Mouse (Mus musculus): ENCODE data around the gene Rbm26. TPM values are rescaled to one million over a fixed set of nuclear protein-coding genes. Genes with fewer than 3 reads are reported as not detected.

Gene Rbm26
- polyA plus RNA-seq (2015; fragmentation: Nextera tagmentation; extraction: Ambion mirVana), result 26.2 and 28.6 TPM in 2 replicates

DNA sequence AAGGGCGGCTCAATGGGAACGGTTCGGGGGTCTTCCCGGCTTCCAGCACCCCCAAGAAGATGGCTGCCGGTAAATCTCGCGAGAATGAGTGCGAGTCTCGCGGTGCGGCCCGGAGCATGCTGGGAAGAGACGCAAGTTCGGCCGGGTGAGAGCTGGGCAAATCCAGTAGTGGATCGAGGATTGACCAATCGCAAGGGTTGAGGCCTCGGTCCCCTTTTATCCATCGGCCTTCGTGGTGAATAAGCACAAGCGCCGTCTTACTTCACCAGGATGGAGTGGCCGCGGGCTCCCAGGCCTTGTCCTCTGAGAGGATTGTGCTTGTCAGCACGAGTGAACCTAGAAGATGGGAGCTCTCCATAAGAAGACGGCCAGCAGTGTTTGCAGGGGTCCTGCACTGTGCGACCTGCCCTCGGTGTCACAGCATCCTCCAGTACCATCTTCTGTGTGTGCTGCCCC lies at the start of gene Rbm26:
Rbm26 (minus strand) TSS at position 90 of the 456 bp plus-strand sequence.
- no peaks in the 10 kb centered on the region for H3K36me3 ChIP-seq
- WGBS, result under 1% methylated on average over 28 of the region's 28 CpGs
- peak within 1 kb of the TSS; percentile 96 for H3K9ac ChIP-seq
- peak; percentile 96 for ATAC-seq (ENCODE audit: low FRiP score, low read depth)
- H3K27ac ChIP-seq (replicated peaks), result peak within 1 kb of the TSS; percentile 98
- no peaks in the 10 kb centered on the region for H3K9me3 ChIP-seq
- peaks cover 32% of the 10 kb centered on the region for H3K4me1 ChIP-seq (replicated peaks)
- peak within 1 kb of the TSS; percentile 95 for H3K4me2 ChIP-seq
- peak within 1 kb of the TSS; percentile 77 for H3K4me3 ChIP-seq
- H3K27me3 ChIP-seq, result no peaks in the 10 kb centered on the region

DNA sequence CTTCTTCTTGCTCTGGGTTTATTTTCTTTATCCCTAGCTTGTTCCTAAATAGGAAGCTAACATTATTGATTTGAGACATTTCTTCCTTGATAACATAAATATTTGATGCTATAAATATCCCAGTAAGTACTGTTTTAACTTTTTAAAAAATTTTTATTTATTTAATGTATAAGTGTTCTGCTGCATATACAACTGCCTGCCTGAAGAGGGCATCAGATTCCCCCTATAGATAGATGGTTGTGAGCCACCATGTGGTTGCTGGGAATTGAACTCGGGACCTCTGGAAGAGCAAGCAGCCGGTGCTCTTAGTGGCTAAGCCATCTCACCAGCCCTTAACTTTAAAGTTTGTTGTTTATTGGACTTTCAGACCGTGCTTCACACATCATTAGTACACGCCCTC lies 48.7 kb upstream of the Rbm26 start:
- H3K9me3 ChIP-seq, result no peaks in the 10 kb centered on the region
- H3K9ac ChIP-seq, result no peak overlapping the region
- H3K4me2 ChIP-seq, result no peak overlapping the region
- no peak overlapping the region for H3K27ac ChIP-seq (replicated peaks)
- 94% methylated on average over 4 of the region's 4 CpGs for WGBS
- no peak for ATAC-seq (ENCODE audit: low FRiP score, low read depth)
- H3K36me3 ChIP-seq, result no peaks in the 10 kb centered on the region
- no peaks in the 10 kb centered on the region for H3K4me1 ChIP-seq (replicated peaks)
- no peak overlapping the region for H3K4me3 ChIP-seq
- no peaks in the 10 kb centered on the region for H3K27me3 ChIP-seq

DNA sequence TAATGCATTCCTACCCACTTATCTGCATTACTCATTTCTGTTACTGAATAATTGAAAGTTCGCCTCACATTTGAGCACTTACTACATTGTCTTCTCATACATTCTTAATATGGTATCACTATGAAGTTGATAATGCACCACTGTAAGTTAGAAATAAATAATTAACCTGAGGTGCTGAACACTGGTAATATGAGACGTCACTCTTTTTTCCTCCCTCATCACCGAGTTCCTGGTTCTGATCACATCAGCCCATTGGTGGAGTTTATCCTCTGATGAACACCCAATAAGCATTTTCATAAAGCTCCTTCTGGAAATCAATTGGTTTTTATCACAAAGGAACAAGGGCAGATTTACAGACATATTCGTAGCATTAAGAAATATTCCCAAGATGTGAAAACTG lies 45.1 kb upstream of the Rbm26 start:
- ATAC-seq (ENCODE audit: low FRiP score, low read depth), result no peak
- H3K4me2 ChIP-seq, result no peak overlapping the region
- no peak overlapping the region for H3K27ac ChIP-seq (replicated peaks)
- no peaks in the 10 kb centered on the region for H3K27me3 ChIP-seq
- no peak overlapping the region for H3K4me3 ChIP-seq
- H3K9me3 ChIP-seq, result no peaks in the 10 kb centered on the region
- H3K36me3 ChIP-seq, result no peaks in the 10 kb centered on the region
- no peak overlapping the region for H3K9ac ChIP-seq
- no peaks in the 10 kb centered on the region for H3K4me1 ChIP-seq (replicated peaks)
- 86% methylated on average over 4 of the region's 4 CpGs for WGBS

DNA sequence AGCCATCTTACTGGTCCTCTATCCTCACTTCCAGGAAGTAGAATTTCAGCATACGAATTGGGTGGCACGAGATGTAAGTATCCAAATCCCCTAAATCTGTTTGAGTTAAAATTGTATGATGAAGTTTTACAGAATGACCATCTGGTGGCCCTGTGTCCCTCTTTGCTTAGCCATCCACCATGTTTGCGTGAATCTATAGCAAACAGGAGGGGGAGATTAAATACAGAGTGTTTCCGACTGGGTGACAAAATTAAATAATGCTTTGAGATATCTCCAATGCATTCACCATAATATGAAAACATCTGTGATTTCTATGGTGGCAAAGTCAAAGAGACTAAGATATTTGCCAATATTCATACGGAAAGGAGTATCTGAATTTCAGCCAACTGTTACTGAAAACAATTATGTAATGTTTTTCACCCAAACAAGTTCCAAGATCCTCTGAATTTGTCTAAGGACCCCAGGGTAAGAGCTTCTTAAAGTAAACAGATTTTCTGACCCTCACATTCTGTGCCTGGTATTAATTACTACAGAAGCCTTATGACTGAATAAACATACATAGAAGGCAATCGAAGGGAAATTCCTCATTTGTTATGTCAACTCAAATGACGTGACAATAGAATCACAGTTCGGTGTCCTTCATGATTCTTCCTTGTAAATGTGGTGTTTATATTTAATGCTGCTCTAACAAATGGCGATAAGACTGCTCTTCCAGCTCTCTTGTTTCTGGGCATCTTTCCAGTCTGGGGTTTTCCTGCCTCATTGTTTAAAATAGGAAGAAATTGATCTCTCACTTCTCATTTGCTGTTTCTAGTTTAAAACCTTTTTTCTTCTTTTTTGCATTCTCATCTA lies 42.6 kb upstream of the Rbm26 start:
- Histone ChIP-seq H3K9me3 (no peaks in the 10 kb centered on the region), H3K27me3 (no peaks in the 10 kb centered on the region), H3K9ac (no peak overlapping the region), H3K4me2 (no peak overlapping the region), H3K4me1 (replicated peaks) (no peaks in the 10 kb centered on the region), H3K27ac (replicated peaks) (no peak overlapping the region), H3K36me3 (no peaks in the 10 kb centered on the region), H3K4me3 (no peak overlapping the region)
- ATAC-seq (ENCODE audit: low FRiP score, low read depth), result no peak
- 81% methylated on average over 9 of the region's 9 CpGs for WGBS

DNA sequence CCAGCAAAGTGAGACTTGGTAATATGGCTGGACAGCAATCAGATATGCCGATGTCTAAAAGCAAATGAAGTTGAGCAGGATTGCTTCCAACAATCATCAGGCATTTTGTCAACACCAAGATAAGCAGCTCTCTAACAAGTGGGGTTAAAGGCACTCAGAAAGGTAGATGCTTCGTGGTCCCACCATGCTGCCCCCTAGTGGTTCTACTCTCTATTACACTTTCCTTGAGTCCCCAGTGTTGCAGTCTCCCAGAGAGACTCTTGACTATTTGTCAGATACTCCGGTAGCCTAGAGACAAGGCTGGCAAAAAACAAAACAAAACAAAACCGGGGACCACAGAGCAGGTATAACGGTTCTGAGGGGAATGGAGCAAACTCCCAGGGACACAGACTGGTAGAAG lies 21.3 kb upstream of the Rbm26 start:
- H3K9me3 ChIP-seq, result no peaks in the 10 kb centered on the region
- H3K27me3 ChIP-seq, result no peaks in the 10 kb centered on the region
- WGBS, result 62% methylated on average over 5 of the region's 5 CpGs
- no peak overlapping the region for H3K4me2 ChIP-seq
- H3K4me1 ChIP-seq (replicated peaks), result no peaks in the 10 kb centered on the region
- H3K9ac ChIP-seq, result no peak overlapping the region
- no peak overlapping the region for H3K4me3 ChIP-seq
- no peak overlapping the region for H3K27ac ChIP-seq (replicated peaks)
- ATAC-seq (ENCODE audit: low FRiP score, low read depth), result no peak
- H3K36me3 ChIP-seq, result no peaks in the 10 kb centered on the region

DNA sequence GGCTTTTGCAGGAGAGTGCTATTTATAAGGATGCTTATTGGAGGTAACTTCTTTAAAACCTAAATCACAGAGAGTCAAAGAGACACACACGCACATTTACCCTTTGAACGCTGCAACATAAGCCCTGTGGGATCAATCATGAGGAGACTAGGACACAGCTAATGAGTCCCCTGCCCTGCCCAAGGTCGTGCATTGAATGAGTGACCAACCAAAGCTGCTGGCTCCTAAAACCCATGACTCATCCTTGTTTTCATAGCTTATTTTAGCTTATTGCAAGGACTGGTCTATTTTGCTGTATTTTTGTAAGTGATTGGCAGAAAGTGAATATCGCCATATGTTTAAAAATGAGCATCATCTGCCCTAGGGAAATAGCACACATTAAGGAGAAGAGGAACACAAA lies 17.6 kb upstream of the Rbm26 start:
- Histone ChIP-seq H3K4me3 (no peak overlapping the region), H3K27me3 (no peaks in the 10 kb centered on the region), H3K4me2 (no peak overlapping the region), H3K9me3 (no peaks in the 10 kb centered on the region), H3K36me3 (no peaks in the 10 kb centered on the region), H3K9ac (no peak overlapping the region), H3K4me1 (replicated peaks) (no peaks in the 10 kb centered on the region), H3K27ac (replicated peaks) (no peak overlapping the region)
- 68% methylated on average over 4 of the region's 4 CpGs for WGBS
- ATAC-seq (ENCODE audit: low FRiP score, low read depth), result no peak

DNA sequence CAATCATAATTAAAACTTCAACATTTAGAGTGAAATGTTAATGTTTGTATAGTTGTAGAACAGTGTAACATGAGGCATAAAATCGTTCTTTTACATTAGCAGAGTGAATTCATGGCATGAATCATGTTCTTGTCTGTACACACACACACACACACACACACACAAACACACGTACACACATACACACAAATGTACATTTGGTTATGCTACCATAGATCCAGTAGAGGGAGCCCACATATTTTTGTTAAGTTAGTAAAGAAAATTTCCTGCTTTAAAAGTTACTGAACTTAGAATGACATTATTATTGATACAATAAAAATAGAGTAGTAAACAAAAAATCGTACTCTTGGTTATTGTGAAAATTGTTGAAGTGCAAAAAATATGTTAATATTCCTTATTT lies 7.7 kb upstream of the Rbm26 start:
- Histone ChIP-seq H3K9me3 (no peaks in the 10 kb centered on the region), H3K4me1 (replicated peaks) (no peaks in the 10 kb centered on the region), H3K4me2 (no peak overlapping the region), H3K27ac (replicated peaks) (no peak overlapping the region), H3K27me3 (no peaks in the 10 kb centered on the region), H3K36me3 (no peaks in the 10 kb centered on the region), H3K4me3 (no peak overlapping the region), H3K9ac (no peak overlapping the region)
- WGBS, result 73% methylated on average over 3 of the region's 3 CpGs
- no peak for ATAC-seq (ENCODE audit: low FRiP score, low read depth)

DNA sequence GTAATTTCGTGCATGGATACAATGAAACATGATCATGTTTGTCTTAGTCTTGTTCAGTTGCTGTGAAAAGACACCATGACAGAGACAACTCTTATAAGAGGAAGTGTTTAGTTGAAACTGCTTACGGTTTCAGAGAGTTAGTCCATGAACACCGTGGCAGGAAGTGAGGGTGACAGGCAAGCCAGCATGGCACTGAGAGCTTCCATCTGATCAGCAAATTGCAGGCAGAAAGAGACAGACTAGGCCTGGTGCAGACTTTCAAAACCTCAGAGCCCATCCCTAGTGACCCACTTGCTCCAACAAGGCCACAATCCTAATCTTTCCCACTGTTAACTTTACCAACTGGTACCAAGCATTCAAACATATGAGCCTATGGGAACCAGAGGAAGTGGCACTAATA lies 5.7 kb upstream of the Rbm26 start:
- no peaks in the 10 kb centered on the region for H3K4me1 ChIP-seq (replicated peaks)
- H3K9me3 ChIP-seq, result no peaks in the 10 kb centered on the region
- H3K27ac ChIP-seq (replicated peaks), result no peak overlapping the region
- no peak overlapping the region for H3K9ac ChIP-seq
- ATAC-seq (ENCODE audit: low FRiP score, low read depth), result no peak
- H3K4me3 ChIP-seq, result no peak overlapping the region
- H3K4me2 ChIP-seq, result no peak overlapping the region
- H3K27me3 ChIP-seq, result no peaks in the 10 kb centered on the region
- 82% methylated on average over 3 of the region's 3 CpGs for WGBS
- H3K36me3 ChIP-seq, result no peaks in the 10 kb centered on the region

DNA sequence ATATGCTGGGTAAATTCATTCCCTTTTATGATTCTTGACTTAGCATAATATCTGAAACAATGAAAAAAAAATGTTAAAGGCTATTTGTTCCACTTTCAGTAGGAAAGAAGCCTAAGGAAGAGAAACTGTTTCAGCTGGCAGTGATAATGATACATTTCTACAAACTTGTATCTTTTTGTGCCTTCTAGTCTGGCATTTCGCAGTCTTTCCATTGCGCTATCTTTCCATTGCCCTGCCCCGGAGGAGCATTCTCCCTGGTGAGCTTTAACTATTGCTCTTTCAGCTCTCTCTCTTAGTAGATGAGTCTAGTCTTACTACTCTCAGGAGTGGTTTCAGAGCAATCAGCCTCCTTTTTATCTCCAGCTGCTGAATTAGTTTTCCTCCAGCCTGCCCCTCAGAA lies 2.6 kb upstream of the Rbm26 start:
- H3K4me1 ChIP-seq (replicated peaks), result peaks cover 15% of the 10 kb centered on the region
- no peak for ATAC-seq (ENCODE audit: low FRiP score, low read depth)
- H3K27ac ChIP-seq (replicated peaks), result no peak overlapping the region
- H3K4me3 ChIP-seq, result no peak overlapping the region
- no peaks in the 10 kb centered on the region for H3K9me3 ChIP-seq
- H3K4me2 ChIP-seq, result no peak overlapping the region
- H3K9ac ChIP-seq, result no peak overlapping the region
- 88% methylated on average over 3 of the region's 3 CpGs for WGBS
- H3K27me3 ChIP-seq, result no peaks in the 10 kb centered on the region
- H3K36me3 ChIP-seq, result no peaks in the 10 kb centered on the region

DNA sequence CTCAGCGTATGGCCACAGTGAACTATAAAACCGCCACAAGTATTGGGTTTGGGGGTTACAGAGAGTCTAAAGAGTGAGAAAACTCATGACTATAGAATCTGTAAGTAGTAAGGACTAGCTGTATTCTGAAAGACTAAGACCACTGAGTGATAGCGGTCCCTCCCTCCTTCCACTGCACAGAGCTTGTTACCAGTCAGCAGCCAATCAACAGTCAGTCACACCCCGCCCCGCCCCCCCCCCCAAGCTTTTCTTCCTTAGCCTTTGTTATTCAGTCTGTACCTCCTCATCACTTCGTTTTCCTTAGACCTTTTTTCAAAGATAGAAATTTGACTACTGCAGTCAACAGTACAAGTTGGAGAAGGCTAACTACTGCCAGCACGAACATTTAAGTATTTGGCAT lies 1.9 kb upstream of the Rbm26 start:
- no peak for ATAC-seq (ENCODE audit: low FRiP score, low read depth)
- Histone ChIP-seq H3K9ac (no peak overlapping the region), H3K4me3 (no peak overlapping the region), H3K36me3 (no peaks in the 10 kb centered on the region), H3K27ac (replicated peaks) (no peak overlapping the region), H3K4me1 (replicated peaks) (peaks cover 18% of the 10 kb centered on the region), H3K27me3 (no peaks in the 10 kb centered on the region), H3K9me3 (no peaks in the 10 kb centered on the region), H3K4me2 (no peak overlapping the region)
- 60% methylated on average over 7 of the region's 7 CpGs for WGBS

DNA sequence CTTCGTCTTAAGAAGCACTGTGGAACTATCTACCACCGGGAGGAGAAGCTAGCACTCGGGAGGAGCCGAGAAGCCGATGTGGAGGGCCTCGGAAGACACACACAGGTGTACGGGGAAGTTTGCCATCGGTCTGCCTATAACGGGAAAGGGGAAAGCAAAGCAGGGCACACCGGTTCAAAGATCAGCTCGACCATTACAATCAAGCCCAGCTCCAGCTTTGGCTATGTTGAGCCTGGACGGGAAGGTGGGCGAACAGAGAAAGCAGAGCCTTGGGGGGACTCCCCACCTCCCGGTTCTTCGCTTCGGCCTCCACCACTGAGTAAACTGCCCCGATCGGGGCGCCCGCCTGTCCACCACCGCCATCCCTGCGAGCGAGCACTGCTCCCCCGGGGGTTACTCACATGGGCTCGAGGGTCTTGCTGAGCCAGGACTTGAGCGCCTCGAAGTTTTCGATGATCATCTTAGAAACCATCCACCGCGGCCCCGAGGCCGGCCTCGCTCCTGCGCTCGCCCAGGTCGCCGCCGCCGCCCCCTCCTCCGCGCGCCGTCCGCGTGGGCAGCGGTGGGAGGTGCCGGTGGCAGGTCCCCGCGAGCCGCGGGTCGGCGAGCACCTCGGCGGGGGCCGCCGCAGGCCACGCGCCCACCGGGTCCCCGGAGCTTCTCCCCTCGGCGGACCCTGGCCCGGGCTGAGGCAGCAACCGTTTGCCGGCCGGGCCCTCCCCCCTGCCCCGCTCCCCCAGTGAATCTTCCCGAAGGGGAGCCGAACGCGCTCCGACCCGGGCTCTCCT lies 552 bp downstream of the Rbm26 start:
- H3K4me1 ChIP-seq (replicated peaks), result peaks cover 37% of the 10 kb centered on the region
- H3K4me3 ChIP-seq, result peak overlapping the region; percentile 77
- no peaks in the 10 kb centered on the region for H3K9me3 ChIP-seq
- peak overlapping the region; percentile 95 for H3K4me2 ChIP-seq
- H3K36me3 ChIP-seq, result no peaks in the 10 kb centered on the region
- peak overlapping the region; percentile 98 for H3K27ac ChIP-seq (replicated peaks)
- under 1% methylated on average over 73 of the region's 74 CpGs for WGBS
- H3K27me3 ChIP-seq, result no peaks in the 10 kb centered on the region
- H3K9ac ChIP-seq, result peak overlapping the region; percentile 96
- peak; percentile 84 for ATAC-seq (ENCODE audit: low FRiP score, low read depth)

DNA sequence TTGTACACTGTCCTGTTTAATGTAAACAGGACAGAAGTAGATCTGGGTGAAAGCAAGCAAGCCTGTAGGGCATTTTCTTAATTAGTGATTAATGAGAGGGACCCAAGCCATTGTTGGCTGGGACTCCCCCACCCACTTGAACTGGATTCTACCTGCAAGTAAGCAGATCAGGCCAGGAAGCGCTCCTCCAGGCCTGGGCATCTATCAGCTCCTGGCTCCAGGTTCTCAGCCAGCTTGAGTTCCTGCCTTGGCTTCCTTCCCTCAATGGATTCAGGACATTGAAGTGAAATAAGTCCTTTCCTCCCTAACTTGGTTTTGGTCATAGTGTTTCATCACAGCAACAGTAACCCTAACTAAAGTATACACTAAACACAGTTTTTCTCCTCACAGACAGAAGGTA lies 9.9 kb downstream of the Rbm26 start:
- H3K4me3 ChIP-seq, result no peak overlapping the region
- no peak overlapping the region for H3K4me2 ChIP-seq
- 96% methylated on average over 1 of the region's 1 CpGs for WGBS
- H3K27me3 ChIP-seq, result no peaks in the 10 kb centered on the region
- ATAC-seq (ENCODE audit: low FRiP score, low read depth), result no peak
- H3K36me3 ChIP-seq, result no peaks in the 10 kb centered on the region
- no peak overlapping the region for H3K27ac ChIP-seq (replicated peaks)
- 0 out of 2 replicates have a peak, but pooled peaks cover 3% of the 10 kb centered on the region for H3K4me1 ChIP-seq (replicated peaks)
- H3K9me3 ChIP-seq, result no peaks in the 10 kb centered on the region
- no peak overlapping the region for H3K9ac ChIP-seq
